Mouse (Mus musculus) MEL (cell line): ENCODE measurements around the gene Abhd18.

Source experiments
- CHD1 ChIP-seq: IDR thresholded peaks from 2 replicates; pipeline ENCODE4 v1.6.1; 2012; ENCODE audit warnings: low read depth, mild to moderate bottlenecking, inconsistent platforms, low read length, improper control_type of control experiment
- CTCF ChIP-seq, 3 experiments: IDR thresholded peaks in 2 of 3; conservative IDR thresholded peaks in 1 of 3; 2 replicates each; pipeline ENCODE4 v1.5.1; 2011 to 2012; ENCODE audit warnings: low read length in 3 of 3, low read depth in 2 of 3, mild to moderate bottlenecking in 2 of 3, improper control_type of control experiment in 1 of 3, inconsistent platforms in 1 of 3, mixed read lengths in 1 of 3, moderate library complexity in 1 of 3; ENCODE audit not compliant: control insufficient read depth in 1 of 3, insufficient read depth in 1 of 3, poor library complexity in 1 of 3, severe bottlenecking in 1 of 3
- EP300 ChIP-seq, 2 experiments: IDR thresholded peaks; 2 replicates each; pipeline ENCODE4 v1.6.1; 2011; ENCODE audit warnings: improper control_type of control experiment in 2 of 2, low read length in 2 of 2, low read depth in 1 of 2, mild to moderate bottlenecking in 1 of 2
- MAX ChIP-seq: IDR thresholded peaks from 2 replicates; pipeline ENCODE4 v1.6.1; 2011; ENCODE audit warnings: low read length, improper control_type of control experiment
- MXI1 ChIP-seq: IDR thresholded peaks from 2 replicates; pipeline ENCODE4 v1.6.1; 2011; ENCODE audit warnings: mild to moderate bottlenecking, low read depth, low read length, improper control_type of control experiment
- NELFE ChIP-seq: IDR thresholded peaks from 2 replicates; pipeline ENCODE4 v1.6.1; 2011; ENCODE audit warnings: low read depth, low read length, improper control_type of control experiment
- POLR2A ChIP-seq, 2 experiments: IDR thresholded peaks; 2 replicates each; pipeline ENCODE4 v1.6.1; 2011 to 2012; ENCODE audit warnings: low read length in 2 of 2, mild to moderate bottlenecking in 2 of 2, control low read depth in 1 of 2, improper control_type of control experiment in 1 of 2, low read depth in 1 of 2, moderate library complexity in 1 of 2; ENCODE audit not compliant: control insufficient read depth in 1 of 2, insufficient read depth in 1 of 2, poor library complexity in 1 of 2
- RCOR1 ChIP-seq: IDR thresholded peaks from 2 replicates; pipeline ENCODE4 v1.6.1; 2012; ENCODE audit warnings: low read depth, mild to moderate bottlenecking, inconsistent platforms, low read length, improper control_type of control experiment
- SIN3A ChIP-seq: IDR thresholded peaks from 2 replicates; pipeline ENCODE4 v1.6.1; 2012; ENCODE audit warnings: low read length, improper control_type of control experiment, inconsistent platforms
- TBP ChIP-seq: IDR thresholded peaks from 2 replicates; pipeline ENCODE4 v1.8.0; 2011; ENCODE audit warnings: low read depth, low read length, improper control_type of control experiment

- no peak for TF ChIP-seq CTCF (IDR thresholded peaks at IDR 0.05 in 2 of 3, conservative IDR thresholded peaks at IDR 0.05 in 1 of 3; ENCODE audit: control insufficient read depth in 1 of 3, insufficient read depth in 1 of 3, low read depth in 2 of 3, low read length in 3 of 3, poor library complexity in 1 of 3, severe bottlenecking in 1 of 3)
- TF ChIP-seq NELFE, result no peak
- no peak for TF ChIP-seq POLR2A (IDR thresholded peaks at IDR 0.05; ENCODE audit: control insufficient read depth in 1 of 2, insufficient read depth in 1 of 2, low read depth in 1 of 2, low read length in 2 of 2, poor library complexity in 1 of 2)
- no peak for TF ChIP-seq MXI1
- TF ChIP-seq SIN3A, result no peak
- TF ChIP-seq MAX, result no peak
- no peak for TF ChIP-seq CHD1
- no peak for TF ChIP-seq RCOR1
- no peak for TF ChIP-seq EP300 (IDR thresholded peaks at IDR 0.05; ENCODE audit: low read depth in 1 of 2, low read length in 2 of 2)
- TF ChIP-seq TBP, result no peak
Observed at GRCm38 (mm10) chr3:40980758-40981157, 134.0 kb downstream of the Abhd18 start.
